Comparison of ENCODE assay signal across 22 mouse cellular contexts in the genomic region with DNA sequence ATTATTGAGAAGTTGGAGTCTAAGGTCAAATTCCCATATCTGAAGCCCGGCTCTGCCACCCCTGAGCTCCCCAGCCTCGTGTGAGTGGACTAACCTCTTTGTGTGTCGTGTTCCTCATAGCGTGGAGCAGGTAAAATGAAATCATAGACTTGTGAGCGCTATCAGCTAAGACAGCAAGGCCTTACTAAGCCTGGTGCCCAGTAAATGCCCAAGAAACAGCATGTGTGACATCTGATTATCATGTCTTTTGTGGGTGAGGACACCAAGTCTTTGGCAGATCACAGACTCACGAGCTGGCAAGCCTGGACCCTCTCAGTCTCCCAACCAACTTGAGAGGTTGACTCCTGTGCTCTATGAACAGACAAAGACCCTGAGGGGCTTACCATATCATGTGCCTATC. TPM values are rescaled to one million over a fixed set of nuclear protein-coding genes. Genes with fewer than 3 reads are reported as not detected.
"Had no signal": no experiment of that assay in that cellular context is flagged by ENCODE, and none has a peak within 500 bp of the region (broad histone marks: within the 10 kb centered on the region; RNA-seq: fewer than 3 reads in every experiment).

No protein-coding gene starts in this region.

- DNase-seq: kidney, adult 11 months; kidney, adult 8-10 months; kidney, postnatal 10 days; kidney, postnatal 36 days; lung, adult 18-20 months; lung, postnatal 14 days had no signal

- H3K4me2 ChIP-seq: kidney, embryonic 15.5 days; midbrain, embryonic 13.5 days; neural tube, embryonic 13.5 days had no signal

- ATAC-seq: midbrain, embryonic 16.5 days had no signal

- H3K4me1 ChIP-seq: midbrain, embryonic 13.5 days had no signal

- H3K27ac ChIP-seq: kidney, embryonic 15.5 days; left cerebral cortex, adult 2 months; liver, embryonic 14.5 days; midbrain, embryonic 13.5 days had no signal

- H3K9ac ChIP-seq: kidney, embryonic 15.5 days; liver, embryonic 14.5 days; midbrain, embryonic 13.5 days; neural tube, embryonic 13.5 days had no signal

- H3K27me3 ChIP-seq: kidney, embryonic 15.5 days; midbrain, embryonic 13.5 days; neural tube, embryonic 13.5 days had no signal

- H3K36me3 ChIP-seq: kidney, embryonic 15.5 days; midbrain, embryonic 13.5 days; neural tube, embryonic 13.5 days had no signal

- H3K4me3 ChIP-seq: kidney, embryonic 15.5 days; left cerebral cortex, adult 2 months; midbrain, embryonic 13.5 days; myocyte; neural tube, embryonic 13.5 days had no signal

RNA-seq across cellular contexts. Expression of a gene that starts 34.6 kb away (rescaled TPM):
- total RNA-seq: layer of hippocampus, adult 8-10 months; layer of hippocampus, postnatal 10 days; layer of hippocampus, postnatal 36 days; left cerebral cortex, adult 2 months; left cerebral cortex, postnatal 10 days; left cerebral cortex, postnatal 36 days; liver, adult 2 months; monocyte, adult 5-6 weeks; neutrophil, adult 5-6 weeks had no signal
- polyA plus RNA-seq: liver, adult 2 months; liver, embryonic 14.5 days; midbrain, embryonic 13.5 days; midbrain, embryonic 16.5 days; myocyte; neural tube, embryonic 13.5 days; small intestine, adult 2 months had no signal
